Mouse (Mus musculus) right cerebral cortex, adult 2 months (tissue): ENCODE results near the gene Akt1.

Experiments used
- DNase-seq, 2 experiments: peaks; one replicate each; pipeline ENCODE4 v3.0.0; 2021 to 2022; ENCODE audit warnings: low spot score in 2 of 2

The Akt1 gene

GRCm38 (mm10) chr12:112693185-112694126, 18.8 kb upstream of the Akt1 start:
- DNase-seq, result peak; percentile 93 to 96

GRCm38 (mm10) chr12:112688458-112688857, 13.8 kb upstream of the Akt1 start:
- DNase-seq, result no peak

GRCm38 (mm10) chr12:112683351-112683750, 8.7 kb upstream of the Akt1 start:
- peak in 1 of 2 experiments; percentile 43 for DNase-seq

GRCm38 (mm10) chr12:112679027-112679996, 4.6 kb upstream of the Akt1 start:
- DNase-seq, result no peak

- no peak for DNase-seq
Measured at GRCm38 (mm10) chr12:112678555-112679026, 3.9 kb upstream of the Akt1 start, which contains the start of gene Zbtb42. Gene Zbtb42 (plus strand): TSS chr12:112678828.

GRCm38 (mm10) chr12:112677943-112678554, 3.4 kb upstream of the Akt1 start:
- no peak for DNase-seq

GRCm38 (mm10) chr12:112677076-112677475, 2.4 kb upstream of the Akt1 start:
- DNase-seq, result no peak

- peak; percentile 78 to 86 for DNase-seq
Measured at GRCm38 (mm10) chr12:112675245-112676035, 756 bp upstream of the Akt1 start.

- DNase-seq, result peak in 1 of 2 experiments; percentile 31
Measured at GRCm38 (mm10) chr12:112673576-112674091, 1.1 kb downstream of the Akt1 start.

GRCm38 (mm10) chr12:112672744-112673575, 1.7 kb downstream of the Akt1 start:
- DNase-seq, result no peak

- no peak for DNase-seq
Measured at GRCm38 (mm10) chr12:112671891-112672290, 2.8 kb downstream of the Akt1 start.

GRCm38 (mm10) chr12:112670718-112671393, 3.8 kb downstream of the Akt1 start:
- DNase-seq, result no peak

GRCm38 (mm10) chr12:112667619-112668297, 6.9 kb downstream of the Akt1 start:
- DNase-seq, result peak in 1 of 2 experiments; percentile 37

GRCm38 (mm10) chr12:112665881-112666544, 8.7 kb downstream of the Akt1 start:
- no peak for DNase-seq

GRCm38 (mm10) chr12:112665445-112665844, 9.2 kb downstream of the Akt1 start:
- peak; percentile 76 to 82 for DNase-seq

- DNase-seq, result no peak
Measured at GRCm38 (mm10) chr12:112664656-112665055, 10.0 kb downstream of the Akt1 start.

- no peak for DNase-seq
Measured at GRCm38 (mm10) chr12:112664124-112664523, 10.6 kb downstream of the Akt1 start.

GRCm38 (mm10) chr12:112663716-112664115, 11.0 kb downstream of the Akt1 start:
- DNase-seq, result no peak
